Mouse (Mus musculus) hindbrain, embryonic 10.5 days (tissue): Measurements from ENCODE around the gene Pip5k1b. TPM values are rescaled to one million over a fixed set of nuclear protein-coding genes. Genes with fewer than 3 reads are reported as not detected.

Source experiments
- DNase-seq: peaks from one replicate; pipeline ENCODE4 v3.0.0-alpha.2; 2017; ENCODE audit warnings: low spot score
- H3K27ac ChIP-seq: fragments of 300-500 bp; sonication (generic); 2 replicates; pipeline ENCODE4 v1.5.1; 2016; ENCODE audit warnings: mild to moderate bottlenecking, moderate library complexity
- H3K27me3 ChIP-seq: fragments of 300-500 bp; sonication (generic); 2 replicates; pipeline ENCODE4 v1.6.1; 2016; ENCODE audit warnings: mild to moderate bottlenecking; ENCODE audit not compliant: poor library complexity, insufficient read depth, severe bottlenecking
- H3K36me3 ChIP-seq: fragments of 300-500 bp; sonication (generic); 2 replicates; pipeline ENCODE4 v1.6.1; 2016; ENCODE audit warnings: mild to moderate bottlenecking, moderate library complexity
- H3K4me1 ChIP-seq: fragments of 300-500 bp; sonication (generic); replicated peaks from 2 replicates; pipeline ENCODE4 v1.6.1; 2016; ENCODE audit warnings: mild to moderate bottlenecking
- H3K4me3 ChIP-seq: fragments of 300-500 bp; sonication (generic); 2 replicates; pipeline ENCODE4 v1.5.1; 2016; ENCODE audit warnings: mild to moderate bottlenecking, moderate library complexity
- H3K9me3 ChIP-seq: fragments of 300-500 bp; sonication (generic); 2 replicates; pipeline ENCODE4 v1.6.1; 2016; ENCODE audit warnings: mild to moderate bottlenecking, moderate library complexity
- WGBS: fragments of 180-500 bp; shearing (Covaris S2); methylation state at CpG from one replicate; pipeline ENCODE4 v1.1.7; 2016; 5-methylcytosine and 5-hydroxymethylcytosine counted together
- polyA plus RNA-seq: library from polyadenylated mRNA; unstranded; fragments of >200 nt; fragmentation: Nextera tagmentation; extraction: Ambion mirVana; gene quantifications from 2 replicates; pipeline ENCODE4 v1.2.1, GENCODE M21; 2016

The Pip5k1b gene
- polyA plus RNA-seq, 1 experiment from 2014 or later, result 0.82 TPM

DNA sequence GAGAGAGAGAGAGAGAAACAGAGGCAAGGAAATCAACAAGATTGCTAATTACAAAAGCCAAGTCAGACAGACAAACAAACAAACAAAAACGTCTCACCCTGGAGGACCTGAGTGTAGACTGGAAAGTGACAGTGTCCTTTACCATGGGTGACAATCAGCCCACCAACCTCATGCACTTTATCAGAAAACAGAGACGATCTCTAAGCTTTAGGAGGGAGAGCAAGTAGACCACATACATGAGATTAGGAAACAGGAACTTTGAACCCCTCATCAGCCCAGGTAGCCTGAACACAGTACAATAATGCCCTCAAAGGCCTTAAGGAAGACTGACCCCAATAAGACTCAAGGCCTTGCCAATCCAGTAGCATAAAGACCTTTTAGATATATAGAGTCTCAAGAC lies 227.8 kb downstream of the Pip5k1b start:
- Histone ChIP-seq H3K9me3 (no peaks in the 10 kb centered on the region), H3K27me3 (no peaks in the 10 kb centered on the region), H3K27ac (no peak overlapping the region), H3K4me3 (no peak overlapping the region), H3K36me3 (no peaks in the 10 kb centered on the region), H3K4me1 (peaks cover 23% of the 10 kb centered on the region)
- 79% methylated on average over 2 of the region's 2 CpGs for WGBS
- no peak for DNase-seq

DNA sequence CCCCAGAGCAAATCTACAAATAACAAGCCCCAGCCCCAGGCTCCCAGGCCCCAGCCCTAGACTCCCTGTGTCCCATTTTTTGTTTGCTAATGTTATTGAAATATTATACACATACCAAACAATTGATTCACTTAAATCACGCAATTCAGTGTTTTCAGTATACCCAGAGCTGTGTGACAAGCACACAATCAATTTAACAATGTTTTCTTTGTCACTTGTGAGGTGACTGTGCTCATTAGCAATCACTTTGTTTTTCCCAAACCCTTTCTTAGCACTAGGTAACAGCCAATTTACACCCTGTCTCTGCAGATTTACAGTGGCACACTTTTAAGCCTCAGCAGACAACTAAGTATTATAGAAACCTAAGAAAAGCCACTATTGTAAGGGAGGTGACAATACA lies 228.7 kb downstream of the Pip5k1b start:
- DNase-seq, result no peak
- H3K27ac ChIP-seq, result no peak overlapping the region
- 56% methylated on average over 1 of the region's 1 CpGs for WGBS

DNA sequence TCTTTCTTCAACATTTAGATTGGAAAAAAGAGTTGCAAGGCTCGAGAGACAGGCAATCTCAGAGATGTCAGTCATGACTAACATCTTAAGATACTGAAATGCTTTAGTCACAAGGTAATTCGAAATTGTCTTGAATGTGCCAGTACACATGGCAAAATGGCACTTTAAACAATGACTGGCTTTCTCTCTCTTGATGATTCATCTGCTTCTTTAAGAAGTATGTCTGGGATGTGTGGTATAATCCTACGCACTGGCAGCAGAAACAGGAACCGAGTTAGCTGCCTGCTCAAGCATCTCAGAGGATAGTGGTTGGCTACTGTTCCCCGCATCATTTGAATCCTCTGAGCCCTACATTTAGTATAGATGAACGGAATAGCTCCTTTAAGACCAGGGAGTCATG lies 230.0 kb downstream of the Pip5k1b start:
- H3K4me1 ChIP-seq, result peaks cover 23% of the 10 kb centered on the region
- H3K9me3 ChIP-seq, result no peaks in the 10 kb centered on the region
- 85% methylated on average over 6 of the region's 6 CpGs for WGBS
- no peak overlapping the region for H3K27ac ChIP-seq
- H3K27me3 ChIP-seq, result no peaks in the 10 kb centered on the region
- H3K36me3 ChIP-seq, result no peaks in the 10 kb centered on the region
- DNase-seq, result no peak
- no peak overlapping the region for H3K4me3 ChIP-seq

More for the DNA sequence above, 228.7 kb downstream of the Pip5k1b start:
- no peaks in the 10 kb centered on the region for H3K27me3 ChIP-seq
- H3K36me3 ChIP-seq, result no peaks in the 10 kb centered on the region
- H3K4me3 ChIP-seq, result no peak overlapping the region
- H3K4me1 ChIP-seq, result peaks cover 23% of the 10 kb centered on the region
- no peaks in the 10 kb centered on the region for H3K9me3 ChIP-seq

DNA sequence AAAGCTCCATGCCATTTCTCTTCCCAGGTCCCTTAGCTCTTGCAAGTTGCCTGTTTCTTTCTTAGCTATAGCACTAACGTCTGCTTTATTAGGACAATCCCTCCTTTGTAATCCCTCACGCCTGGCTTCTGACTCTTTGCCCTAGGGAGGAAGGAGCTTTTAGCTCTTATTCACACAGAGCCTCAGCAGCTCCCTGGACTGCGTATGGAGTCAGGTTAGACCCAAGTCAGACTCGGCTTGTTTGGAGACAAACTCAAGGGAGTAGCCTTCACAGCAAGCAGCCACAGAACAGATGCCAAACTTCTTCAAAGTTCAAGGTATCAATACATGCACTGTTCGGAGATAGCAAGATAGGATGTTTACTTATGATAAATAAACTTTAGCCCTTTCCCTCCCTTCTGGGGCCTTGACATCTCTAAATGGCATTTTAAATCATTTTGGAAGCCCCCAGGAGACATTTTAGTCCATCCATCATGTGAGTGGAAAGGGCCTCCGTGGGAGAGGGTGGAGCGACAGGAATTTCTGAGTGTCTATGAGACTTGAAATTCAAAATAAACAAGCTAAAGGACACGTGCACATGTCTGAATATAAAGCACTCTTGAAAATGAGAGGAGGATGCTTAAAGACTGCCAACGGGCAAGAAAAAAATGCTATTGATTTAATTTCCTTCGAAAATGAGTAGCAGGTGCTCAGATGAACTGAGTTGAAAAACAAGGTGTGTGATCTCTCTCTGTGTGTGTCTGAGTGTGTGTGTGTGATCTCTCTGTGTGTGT lies 231.6 kb downstream of the Pip5k1b start:
- H3K27ac ChIP-seq, result peak overlapping the region; percentile 80
- WGBS, result 42% methylated on average over 10 of the region's 10 CpGs
- H3K36me3 ChIP-seq, result no peaks in the 10 kb centered on the region
- H3K4me1 ChIP-seq, result peaks cover 23% of the 10 kb centered on the region
- peak; percentile 25 for DNase-seq
- H3K27me3 ChIP-seq, result no peaks in the 10 kb centered on the region
- no peak overlapping the region for H3K4me3 ChIP-seq
- no peaks in the 10 kb centered on the region for H3K9me3 ChIP-seq

DNA sequence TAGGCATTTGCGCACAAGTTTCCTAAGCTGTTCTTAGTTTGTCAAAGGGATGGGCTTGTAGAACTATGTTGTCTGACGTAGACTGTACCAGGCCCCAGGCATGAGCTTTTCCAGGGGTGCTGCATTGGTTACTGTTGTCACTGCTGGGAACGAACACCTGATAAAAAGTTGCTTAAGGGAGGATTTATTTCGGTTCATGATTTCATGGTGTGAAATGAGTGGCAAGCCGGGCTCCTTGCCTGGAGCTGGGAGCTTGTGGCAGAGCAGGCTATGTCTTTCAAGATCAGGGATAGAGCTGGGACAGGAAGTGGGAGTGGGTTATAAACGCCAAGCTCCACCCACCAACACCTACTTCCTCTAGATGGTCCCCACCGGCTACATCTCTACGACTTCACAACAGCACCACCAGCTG lies 233.8 kb downstream of the Pip5k1b start:
- WGBS, result 93% methylated on average over 8 of the region's 8 CpGs
- no peak for DNase-seq
- no peaks in the 10 kb centered on the region for H3K27me3 ChIP-seq
- H3K4me1 ChIP-seq, result peaks cover 27% of the 10 kb centered on the region
- no peaks in the 10 kb centered on the region for H3K9me3 ChIP-seq
- no peak overlapping the region for H3K27ac ChIP-seq
- H3K36me3 ChIP-seq, result no peaks in the 10 kb centered on the region
- no peak overlapping the region for H3K4me3 ChIP-seq

DNA sequence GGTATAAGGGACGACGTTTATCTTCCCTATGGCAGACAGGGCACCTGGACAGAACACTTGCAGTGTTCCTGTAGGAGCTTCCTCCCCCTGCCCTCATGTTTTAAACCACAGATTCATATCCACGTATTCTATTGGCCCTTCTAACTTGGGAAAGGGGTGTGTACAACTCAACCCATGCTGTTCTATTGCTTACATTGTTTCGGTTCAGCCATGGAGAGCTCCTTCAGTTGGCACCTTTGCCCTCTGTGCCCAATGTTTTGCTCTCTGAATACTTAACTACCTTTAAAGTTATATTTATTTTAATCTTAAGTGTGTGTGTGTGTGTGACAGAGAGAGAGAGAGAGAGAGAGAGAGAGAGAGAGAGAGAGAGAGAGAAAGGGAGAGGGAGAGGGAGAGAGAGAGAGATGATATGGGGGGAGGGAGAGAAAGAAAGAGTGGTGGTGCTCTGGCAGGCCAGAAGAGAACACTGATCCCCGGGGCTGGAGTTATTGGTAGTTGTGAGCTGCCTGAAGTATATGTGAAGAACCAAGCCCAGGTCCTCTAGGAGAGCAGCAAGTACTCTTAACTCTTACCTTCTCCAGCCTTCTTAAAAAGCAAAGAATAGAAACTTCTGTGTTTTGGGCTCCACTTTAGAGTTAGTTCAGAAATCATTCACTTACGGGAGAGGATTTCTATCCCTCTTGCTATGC lies 234.3 kb downstream of the Pip5k1b start:
- Histone ChIP-seq H3K4me3 (no peak overlapping the region), H3K27ac (no peak overlapping the region), H3K27me3 (no peaks in the 10 kb centered on the region), H3K36me3 (no peaks in the 10 kb centered on the region), H3K4me1 (peaks cover 30% of the 10 kb centered on the region), H3K9me3 (no peaks in the 10 kb centered on the region)
- DNase-seq, result no peak
- WGBS, result 91% methylated on average over 6 of the region's 6 CpGs

DNA sequence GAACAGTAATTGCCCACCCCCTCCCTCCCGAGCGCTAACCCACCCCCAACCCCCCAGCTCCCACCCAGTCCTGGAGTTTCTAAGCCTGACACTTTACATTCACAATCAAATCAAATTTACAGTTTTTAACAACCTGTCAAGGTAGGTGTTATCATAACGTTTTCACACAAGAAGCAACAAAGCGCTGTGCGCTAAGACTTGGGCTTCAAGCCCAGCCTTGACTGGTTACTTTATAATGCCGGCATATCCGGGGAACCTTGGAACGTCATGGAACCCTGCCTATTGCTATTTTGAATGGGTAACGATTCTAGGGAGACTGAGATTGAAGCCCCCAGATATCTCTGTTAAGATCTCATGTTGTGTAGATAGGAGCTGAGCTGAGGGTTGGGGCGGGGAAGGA lies 237.5 kb downstream of the Pip5k1b start:
- H3K27me3 ChIP-seq, result no peaks in the 10 kb centered on the region
- no peaks in the 10 kb centered on the region for H3K36me3 ChIP-seq
- H3K9me3 ChIP-seq, result no peaks in the 10 kb centered on the region
- no peak for DNase-seq
- no peak overlapping the region for H3K27ac ChIP-seq
- H3K4me1 ChIP-seq, result peaks cover 19% of the 10 kb centered on the region; the same call in 1 of the 2 replicates
- no peak overlapping the region for H3K4me3 ChIP-seq
- WGBS, result 90% methylated on average over 10 of the region's 10 CpGs

DNA sequence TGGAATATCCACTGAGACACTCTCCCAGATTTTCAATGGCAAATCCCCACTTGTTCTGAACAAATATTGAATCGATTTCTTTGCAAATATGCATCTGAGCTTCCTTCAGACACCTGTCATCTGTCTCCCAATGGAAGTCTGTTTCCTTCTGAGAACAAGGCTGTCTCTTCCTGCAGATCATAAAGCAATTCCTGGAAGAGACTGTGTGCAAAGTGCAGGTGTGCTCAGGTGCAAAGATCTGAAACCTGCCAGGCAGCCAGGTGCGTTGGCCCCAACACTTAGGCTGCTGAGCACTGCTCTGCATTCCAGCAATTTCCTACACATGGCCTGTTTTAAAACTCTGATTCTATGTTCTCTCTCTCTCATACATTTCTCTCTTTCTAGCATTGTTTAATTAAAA lies 237.9 kb downstream of the Pip5k1b start:
- Histone ChIP-seq H3K4me1 (peaks cover 16% of the 10 kb centered on the region; the same call in 1 of the 2 replicates), H3K27ac (no peak overlapping the region), H3K9me3 (no peaks in the 10 kb centered on the region), H3K27me3 (no peaks in the 10 kb centered on the region), H3K4me3 (no peak overlapping the region), H3K36me3 (no peaks in the 10 kb centered on the region)
- 93% methylated on average over 2 of the region's 2 CpGs for WGBS
- DNase-seq, result no peak

DNA sequence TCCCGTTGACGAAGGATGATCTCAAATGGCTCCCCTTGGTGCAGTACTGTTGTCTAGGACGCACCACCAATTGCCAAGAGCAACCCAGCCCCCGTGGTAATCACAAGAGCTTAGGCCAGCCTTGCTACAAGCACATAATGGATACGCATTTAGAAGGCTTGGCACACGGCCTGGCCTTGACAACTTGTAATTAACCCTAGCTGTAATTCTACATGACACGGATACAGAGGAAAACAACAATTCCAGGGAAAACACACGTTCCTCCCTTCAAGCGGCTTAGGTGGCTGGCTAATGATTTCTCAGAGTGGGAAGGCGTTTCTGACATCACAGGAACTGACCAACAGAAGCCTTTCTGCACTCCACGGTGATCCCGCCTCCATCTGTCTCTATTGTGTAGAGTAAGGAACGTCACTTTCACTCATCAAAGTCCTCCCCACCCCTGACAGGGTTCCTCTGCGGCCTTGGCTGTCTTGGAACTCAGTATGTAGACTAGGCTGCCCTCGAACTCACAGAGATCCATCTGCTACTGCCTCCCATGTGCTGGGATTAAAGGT lies 238.6 kb downstream of the Pip5k1b start:
- 76% methylated on average over 15 of the region's 15 CpGs for WGBS
- no peaks in the 10 kb centered on the region for H3K27me3 ChIP-seq
- no peak overlapping the region for H3K4me3 ChIP-seq
- no peaks in the 10 kb centered on the region for H3K36me3 ChIP-seq
- H3K9me3 ChIP-seq, result no peaks in the 10 kb centered on the region
- DNase-seq, result no peak
- no peak overlapping the region for H3K27ac ChIP-seq
- peaks cover 16% of the 10 kb centered on the region; the same call in 1 of the 2 replicates for H3K4me1 ChIP-seq

DNA sequence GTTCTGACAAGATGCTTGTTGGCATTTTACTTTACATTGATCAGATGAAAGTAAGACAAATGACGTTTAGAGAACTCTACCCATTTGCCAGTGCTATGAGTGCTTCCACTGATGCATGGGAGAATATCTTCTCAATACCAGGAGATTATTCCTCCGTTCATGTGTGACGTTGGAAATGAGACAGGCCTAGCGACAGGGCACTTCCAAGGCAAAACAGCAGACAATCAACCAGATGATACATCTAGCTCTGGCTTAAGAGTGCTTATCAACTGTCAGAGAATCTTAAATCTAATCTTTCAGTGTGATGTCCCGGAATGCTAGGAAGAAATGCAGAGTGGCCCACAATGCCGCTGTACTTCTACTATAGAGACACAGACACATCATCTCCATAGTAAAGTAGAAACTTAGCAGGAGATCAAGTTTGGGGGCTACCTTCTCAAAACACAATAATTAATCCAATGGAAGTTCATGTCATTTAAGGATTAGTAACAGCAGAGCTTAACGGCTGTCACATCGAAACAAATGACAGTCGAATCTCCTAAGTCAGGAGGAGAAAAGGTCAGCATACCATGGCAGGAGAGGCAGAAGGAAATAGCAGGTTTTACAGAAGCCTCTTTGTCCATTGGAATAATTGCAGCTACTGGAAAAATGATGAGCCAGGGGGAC lies 239.5 kb downstream of the Pip5k1b start:
- no peak overlapping the region for H3K27ac ChIP-seq
- WGBS, result 81% methylated on average over 9 of the region's 9 CpGs
- H3K9me3 ChIP-seq, result no peaks in the 10 kb centered on the region
- H3K27me3 ChIP-seq, result no peaks in the 10 kb centered on the region
- peaks cover 16% of the 10 kb centered on the region; the same call in 1 of the 2 replicates for H3K4me1 ChIP-seq
- no peaks in the 10 kb centered on the region for H3K36me3 ChIP-seq
- no peak for DNase-seq
- H3K4me3 ChIP-seq, result no peak overlapping the region

DNA sequence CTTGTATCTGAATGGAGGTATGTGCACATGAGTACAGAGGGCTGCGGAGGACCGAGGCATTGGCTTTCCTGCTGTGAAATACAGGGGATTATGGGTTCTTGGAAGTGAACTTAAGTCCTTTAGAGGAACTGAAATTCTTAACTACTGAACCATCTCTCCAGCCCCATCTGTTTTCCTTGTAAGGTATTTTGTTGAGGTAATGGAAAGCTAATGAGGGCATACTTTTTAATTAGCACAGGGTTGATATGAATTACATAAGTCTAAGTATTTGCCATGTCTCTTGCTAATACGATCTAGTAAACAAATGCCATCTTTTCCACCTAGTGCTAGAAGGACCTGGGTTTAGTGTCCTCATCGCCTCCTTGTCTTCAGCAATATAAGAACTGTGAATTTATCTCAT lies 240.4 kb downstream of the Pip5k1b start:
- DNase-seq, result no peak
- Histone ChIP-seq H3K4me1 (peaks cover 16% of the 10 kb centered on the region; the same call in 1 of the 2 replicates), H3K27me3 (no peaks in the 10 kb centered on the region), H3K36me3 (no peaks in the 10 kb centered on the region), H3K9me3 (no peaks in the 10 kb centered on the region), H3K4me3 (no peak overlapping the region), H3K27ac (no peak overlapping the region)
- 95% methylated on average over 4 of the region's 4 CpGs for WGBS

DNA sequence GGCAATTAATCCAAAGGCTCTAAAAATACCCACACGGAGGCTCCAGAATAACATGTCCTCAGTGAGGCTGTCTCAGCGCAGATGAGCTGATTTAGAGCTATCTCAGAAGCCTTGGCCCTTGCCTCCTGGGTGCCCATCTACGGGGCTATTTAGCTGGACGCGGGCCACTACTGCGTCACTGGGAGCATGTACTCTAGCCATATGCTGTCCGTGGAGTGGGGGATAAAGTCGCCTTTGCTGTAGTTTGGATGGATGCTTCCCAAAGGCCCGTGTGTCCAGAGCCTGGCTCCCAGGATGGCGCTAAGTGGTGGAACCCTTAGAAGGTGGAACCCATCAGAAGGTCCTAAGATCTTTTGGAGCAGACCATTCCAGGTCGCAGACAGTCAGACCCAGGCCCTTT lies 241.0 kb downstream of the Pip5k1b start:
- H3K4me3 ChIP-seq, result no peak overlapping the region
- no peak for DNase-seq
- 91% methylated on average over 11 of the region's 11 CpGs for WGBS
- H3K9me3 ChIP-seq, result no peaks in the 10 kb centered on the region
- no peak overlapping the region for H3K27ac ChIP-seq
- H3K36me3 ChIP-seq, result no peaks in the 10 kb centered on the region
- peaks cover 16% of the 10 kb centered on the region; the same call in 1 of the 2 replicates for H3K4me1 ChIP-seq
- H3K27me3 ChIP-seq, result no peaks in the 10 kb centered on the region
